In the genomic region with DNA sequence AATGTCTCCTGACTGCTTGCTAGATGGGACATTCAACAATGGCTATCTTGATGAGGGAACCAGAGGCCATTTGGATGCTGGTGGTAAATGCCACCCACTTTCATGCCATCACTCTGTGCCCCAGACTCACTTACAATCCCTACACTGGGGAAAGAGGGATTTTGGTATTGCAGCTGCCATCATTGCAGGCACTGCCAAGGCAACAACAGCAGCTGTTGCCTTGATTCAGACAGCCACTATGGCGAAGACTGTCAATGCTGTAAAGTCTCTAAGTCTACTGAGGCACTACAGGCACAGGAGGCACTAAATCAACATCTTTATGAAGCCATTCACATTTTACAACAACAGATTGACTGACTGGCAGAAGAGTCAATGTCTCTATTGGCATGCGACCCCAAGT, we compare ENCODE assay signal across 26 mouse cellular contexts.
"Had no signal": no experiment of that assay in that cellular context is flagged by ENCODE, and none has a peak within 500 bp of the region (broad histone marks: within the 10 kb centered on the region; RNA-seq: fewer than 3 reads in every experiment).

No protein-coding gene starts in this region.

- DNase-seq: cerebellum, adult 2 months; cerebellum, adult 8-10 months; cerebellum, adult 9-10 months; cerebellum, adult 9-11 months; cerebellum, postnatal 10 days; cerebellum, postnatal 14 days; cerebellum, postnatal 25 days; cerebellum, postnatal 36 days; embryo, embryonic 11 days; forebrain, postnatal 0 days; gastrocnemius, adult 2 months; gastrocnemius, postnatal 10 days; gastrocnemius, postnatal 14 days; gastrocnemius, postnatal 25 days; gastrocnemius, postnatal 36 days; heart, adult 18-20 months; heart, adult 2 months had no signal

- H3K36me3 ChIP-seq: forebrain, embryonic 15.5 days had no signal

- H3K4me2 ChIP-seq: embryonic facial prominence, embryonic 12.5 days; embryonic facial prominence, embryonic 13.5 days; embryonic facial prominence, embryonic 15.5 days; forebrain, embryonic 12.5 days; forebrain, embryonic 13.5 days; forebrain, embryonic 15.5 days had no signal

- H3K27me3 ChIP-seq: embryonic facial prominence, embryonic 12.5 days; embryonic facial prominence, embryonic 13.5 days; embryonic facial prominence, embryonic 15.5 days; forebrain, embryonic 12.5 days; forebrain, embryonic 13.5 days; forebrain, embryonic 15.5 days had no signal

- H3K4me3 ChIP-seq: embryonic facial prominence, embryonic 10.5 days; embryonic facial prominence, embryonic 12.5 days; embryonic facial prominence, embryonic 13.5 days; embryonic facial prominence, embryonic 15.5 days; erythroblast, embryonic 14.5 days; forebrain, embryonic 10.5 days; forebrain, embryonic 12.5 days; forebrain, embryonic 13.5 days; forebrain, embryonic 15.5 days; gastrocnemius, adult 2 months; heart, adult 2 months had no signal
